Mouse (Mus musculus) mesoderm, embryonic 11.5 days (tissue): ENCODE results near the gene Fam43a.

ENCODE experiments used
- DNase-seq: peaks from one replicate; pipeline ENCODE4 v3.0.0-alpha.2; 2012; ENCODE audit warnings: low read depth, low spot score

The Fam43a gene

DNA sequence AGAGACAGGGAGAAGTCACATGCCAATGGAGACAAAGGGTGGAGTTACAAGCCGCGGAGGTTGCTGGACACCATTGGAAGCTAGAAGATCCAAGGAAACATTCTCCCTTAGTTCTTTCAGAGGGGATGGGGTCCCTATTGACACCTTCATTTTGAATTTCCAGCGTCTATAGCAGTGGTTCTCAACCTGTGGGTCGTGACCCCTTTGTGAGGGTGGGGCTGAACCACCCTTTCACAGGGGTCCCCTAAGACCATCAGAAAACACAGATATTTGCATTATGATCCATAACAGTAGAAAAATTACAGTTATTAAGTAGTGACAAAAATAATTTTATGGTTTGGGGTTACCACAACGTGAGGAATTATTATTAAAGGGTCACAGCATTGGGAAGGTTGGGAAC, 30.0 kb downstream of the Fam43a start:
- DNase-seq = no peak

- DNase-seq = no peak
These were observed 34.6 kb downstream of the Fam43a start for GRCm38 (mm10) chr16:30633906-30634746.

DNA sequence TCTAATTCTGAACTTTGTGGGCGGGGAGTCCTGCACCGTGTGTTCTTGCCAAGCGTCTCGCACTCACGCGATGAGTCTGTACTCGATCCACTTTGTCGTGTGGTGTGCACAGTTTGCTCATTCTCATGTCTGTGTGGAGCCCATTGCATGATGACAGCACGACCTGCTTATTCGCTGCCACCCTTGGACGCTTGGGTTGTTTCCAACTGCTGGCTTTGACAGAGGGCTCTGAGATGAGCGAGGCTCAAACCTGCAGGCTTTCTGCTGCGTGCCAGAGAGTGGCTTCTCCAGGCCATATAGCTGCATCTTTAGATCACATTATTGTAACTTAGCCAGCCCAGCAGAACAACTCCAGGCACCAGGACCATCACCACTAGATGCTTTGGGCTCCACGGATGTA, 39.1 kb downstream of the Fam43a start:
- no peak for DNase-seq

DNA sequence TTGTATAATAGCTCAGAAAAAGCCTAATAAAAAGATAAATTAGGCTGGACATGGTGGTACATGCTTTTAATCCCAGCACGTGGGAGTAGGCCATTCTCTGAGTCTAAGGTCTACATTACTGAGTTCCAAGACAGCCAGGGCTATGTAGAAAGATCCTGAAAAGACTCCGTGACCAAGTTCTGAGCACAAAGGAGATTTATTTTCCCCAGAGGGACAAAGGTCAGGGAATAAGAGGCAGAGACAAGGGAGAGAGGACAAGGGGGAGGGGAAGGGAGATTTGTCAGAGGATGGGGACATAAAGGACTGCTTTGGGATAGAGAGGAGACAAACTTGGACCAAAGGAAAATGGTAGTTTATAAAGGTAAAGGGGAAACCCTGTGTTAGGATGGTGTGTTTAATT, 41.1 kb downstream of the Fam43a start:
- no peak for DNase-seq

GRCm38 (mm10) chr16:30641408-30641807, 41.9 kb downstream of the Fam43a start:
- DNase-seq = no peak

DNA sequence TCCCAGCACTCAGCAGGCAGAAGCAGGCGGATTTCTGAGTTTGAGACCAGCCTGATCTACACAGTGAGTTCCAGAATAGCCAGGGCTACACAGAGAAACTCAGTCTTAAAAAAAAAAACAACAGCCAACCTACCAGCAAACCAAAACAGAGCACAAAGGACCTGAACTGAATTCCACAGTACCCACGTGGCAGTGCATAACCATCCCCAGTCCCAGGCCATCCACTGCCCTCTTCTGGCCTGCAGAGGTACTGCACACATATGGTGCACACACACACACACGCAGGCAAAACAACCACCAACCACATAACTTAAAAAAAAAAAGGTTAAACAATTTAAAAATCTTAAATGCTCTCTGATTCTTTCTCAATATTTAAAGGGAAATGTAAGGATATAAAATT, 42.7 kb downstream of the Fam43a start:
- no peak for DNase-seq

- no peak for DNase-seq
These were observed 45.5 kb downstream of the Fam43a start for GRCm38 (mm10) chr16:30644981-30645380.

GRCm38 (mm10) chr16:30645841-30646558, 46.5 kb downstream of the Fam43a start:
- no peak for DNase-seq

DNA sequence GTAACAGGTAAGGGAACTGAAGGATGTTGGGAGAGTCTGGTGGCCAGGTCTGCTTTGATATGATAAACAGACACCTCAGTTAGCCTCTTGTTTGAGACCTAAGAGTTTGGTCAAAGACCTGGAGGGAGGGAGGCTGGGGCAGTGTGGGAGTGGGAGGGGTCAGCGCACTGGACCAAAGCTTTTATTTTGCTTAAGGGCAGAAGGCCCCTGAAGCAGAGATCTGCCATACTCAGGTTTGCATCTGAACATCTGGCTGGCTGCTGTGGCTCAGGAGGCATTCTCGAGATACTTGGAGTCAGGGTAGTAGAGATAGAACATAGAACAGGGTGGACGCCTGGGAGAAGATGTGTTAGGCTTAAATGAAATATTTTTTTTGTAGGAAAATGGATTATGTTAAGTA, 47.3 kb downstream of the Fam43a start:
- no peak for DNase-seq

DNA sequence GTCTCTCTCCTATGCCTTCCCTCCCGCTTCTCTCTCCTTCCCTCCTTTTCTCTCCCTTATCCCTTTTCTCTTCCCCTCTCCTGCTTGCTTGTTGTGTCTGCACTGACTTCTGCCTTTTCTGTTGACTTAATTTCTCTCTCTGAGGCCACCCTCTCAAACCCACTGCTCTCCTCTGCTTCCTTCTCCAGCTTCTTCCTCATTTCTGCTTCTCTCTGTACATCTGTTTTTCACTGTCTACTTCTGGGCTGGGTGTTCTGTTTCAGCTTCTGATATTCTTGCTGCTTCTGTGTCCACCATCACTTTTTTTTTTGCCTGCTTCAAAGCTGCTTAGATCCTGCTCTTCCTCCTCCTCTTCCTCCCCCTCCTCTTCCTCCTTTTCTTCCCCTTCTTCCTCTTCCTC, 51.8 kb downstream of the Fam43a start:
- no peak for DNase-seq
